Mouse (Mus musculus): ENCODE results near the gene Cltb.

- no peak for TF ChIP-seq CTCF (IDR thresholded peaks at IDR 0.05; ENCODE audit: control insufficient read depth, insufficient read depth, insufficient read length)
- no peak for TF ChIP-seq USF1 (IDR thresholded peaks at IDR 0.05; ENCODE audit: low read depth)
- TF ChIP-seq MAX (IDR thresholded peaks at IDR 0.05), result peak; percentile 90
- TF ChIP-seq MYOD1 (IDR thresholded peaks at IDR 0.05; ENCODE audit: control insufficient read depth, insufficient read length, low read depth), result no peak
These were observed 20.9 kb downstream of the Cltb start, which contains the start of the genes Nop16 and Higd2a for GRCm38 (mm10) chr13:54589996-54590951.
